Mouse (Mus musculus): ENCODE results near the gene Madcam1.

GRCm38 (mm10) chr10:79688720-79689119 lies 24.4 kb downstream of the Madcam1 start, which contains the start of gene Gzmm:
- TF ChIP-seq EP300 (optimal IDR thresholded peaks at IDR 0.05) (no peak), CTCF (IDR thresholded peaks at IDR 0.05; ENCODE audit: low read depth) (no peak)
